Mouse (Mus musculus): ENCODE results near the gene Man1c1.

Man1c1 gene

GRCm38 (mm10) chr4:134551494-134552316 is 152.4 kb downstream of the Man1c1 start, which contains the start of gene Selenon:
Selenon (minus strand) TSS chr4:134552166.
- DNase-seq (ENCODE audit: low read depth, low spot score) = no peak

GRCm38 (mm10) chr4:134549899-134550298 is 154.2 kb downstream of the Man1c1 start:
- no peak for DNase-seq (ENCODE audit: low read depth, low spot score)

- DNase-seq (ENCODE audit: low read depth, low spot score) = no peak
Measured at GRCm38 (mm10) chr4:134548169-134548938, 155.7 kb downstream of the Man1c1 start.

- no peak for DNase-seq (ENCODE audit: low read depth, low spot score)
Measured at GRCm38 (mm10) chr4:134546814-134547705, 157.0 kb downstream of the Man1c1 start.

GRCm38 (mm10) chr4:134543261-134543660 is 160.8 kb downstream of the Man1c1 start:
- DNase-seq (ENCODE audit: low read depth, low spot score) = peak; percentile 62

GRCm38 (mm10) chr4:134542726-134543125 is 161.4 kb downstream of the Man1c1 start:
- DNase-seq (ENCODE audit: low read depth, low spot score) = no peak

- no peak for DNase-seq (ENCODE audit: low read depth, low spot score)
Measured at GRCm38 (mm10) chr4:134538997-134539580, 165.0 kb downstream of the Man1c1 start.

GRCm38 (mm10) chr4:134535787-134536151 is 168.3 kb downstream of the Man1c1 start:
- no peak for DNase-seq (ENCODE audit: low read depth, low spot score)

- peak; percentile 90 for DNase-seq (ENCODE audit: low read depth, low spot score)
Measured at GRCm38 (mm10) chr4:134534932-134535786, 168.9 kb downstream of the Man1c1 start, which contains the start of gene Mtfr1l. Mtfr1l (minus strand) TSS chr4:134535387.

GRCm38 (mm10) chr4:134534124-134534886 is 169.8 kb downstream of the Man1c1 start:
- peak; percentile 58 for DNase-seq (ENCODE audit: low read depth, low spot score)

- no peak for DNase-seq (ENCODE audit: low read depth, low spot score)
Measured at GRCm38 (mm10) chr4:134533421-134533820, 170.7 kb downstream of the Man1c1 start.

- DNase-seq (ENCODE audit: low read depth, low spot score) = no peak
Measured at GRCm38 (mm10) chr4:134532928-134533327, 171.2 kb downstream of the Man1c1 start.

- no peak for DNase-seq (ENCODE audit: low read depth, low spot score)
Measured at GRCm38 (mm10) chr4:134526220-134526619, 177.9 kb downstream of the Man1c1 start.

GRCm38 (mm10) chr4:134525806-134526205 is 178.3 kb downstream of the Man1c1 start:
- no peak for DNase-seq (ENCODE audit: low read depth, low spot score)

GRCm38 (mm10) chr4:134523447-134523846 is 180.6 kb downstream of the Man1c1 start:
- no peak for DNase-seq (ENCODE audit: low read depth, low spot score)

- DNase-seq (ENCODE audit: low read depth, low spot score) = no peak
Measured at GRCm38 (mm10) chr4:134519281-134519680, 184.8 kb downstream of the Man1c1 start.

GRCm38 (mm10) chr4:134518541-134518940 is 185.5 kb downstream of the Man1c1 start:
- DNase-seq (ENCODE audit: low read depth, low spot score) = no peak

GRCm38 (mm10) chr4:134517719-134518118 is 186.4 kb downstream of the Man1c1 start:
- no peak for DNase-seq (ENCODE audit: low read depth, low spot score)

- no peak for DNase-seq (ENCODE audit: low read depth, low spot score)
Measured at GRCm38 (mm10) chr4:134516981-134517380, 187.1 kb downstream of the Man1c1 start.

Measured in c-Kit-negative CD71-positive TER-119-positive erythroid progenitor cells, embryonic 14.5 days (primary cell).